In genomic region chr11:6768599-6769436, GRCm38 (mm10) we compare ENCODE assay signal across 9 mouse cellular contexts.
DNase-seq lines count a peak whose midpoint lies in the region; ATAC-seq and TF ChIP-seq lines count a peak whose summit lies in the region.
"Had no signal": no experiment of that assay in that cellular context is flagged by ENCODE, and none has a peak within 500 bp of the region (broad histone marks: within the 10 kb centered on the region; RNA-seq: fewer than 3 reads in every experiment).

No protein-coding gene starts in this region.

- peaks cover 3% of the 10 kb centered on the region; the same call in 1 of the 2 replicates for H3K4me1 ChIP-seq in heart, embryonic 16.5 days (ENCODE audit: control insufficient read depth, insufficient read depth, low read length)
- no peaks in the 10 kb centered on the region for H3K4me1 ChIP-seq in kidney, postnatal 0 days (replicated peaks; ENCODE audit: insufficient read depth, low read length)
- no peaks in the 10 kb centered on the region for H3K4me1 ChIP-seq in liver, embryonic 14.5 days (replicated peaks; ENCODE audit: control insufficient read depth in 2 of 2, insufficient read depth in 2 of 2, low read length in 1 of 2)
- no peaks in the 10 kb centered on the region for H3K4me1 ChIP-seq in neural tube, embryonic 14.5 days (ENCODE audit: control insufficient read depth, insufficient read depth, low read length)

- 0 out of 2 replicates have a peak, but pooled peaks have one; percentile 46 for ATAC-seq in erythroblast, adult 5-6 weeks (replicated peaks; ENCODE audit: low FRiP score, poor library complexity, severe bottlenecking)
- ATAC-seq in heart, embryonic 16.5 days (replicated peaks; ENCODE audit: extremely low read depth, insufficient read depth, low FRiP score): 0 out of 2 replicates have a peak, but pooled peaks have one; percentile 11
- ATAC-seq in kidney, postnatal 0 days (replicated peaks; ENCODE audit: low FRiP score, low read depth): peak; percentile 55; the same call in 1 of the 2 replicates
- ATAC-seq in liver, embryonic 14.5 days (ENCODE audit: insufficient read depth): no peak
- ATAC-seq in neural tube, embryonic 14.5 days (ENCODE audit: low read depth): peak; percentile 81

- no peak for TF ChIP-seq EP300 in liver, embryonic 14.5 days (IDR thresholded peaks at IDR 0.05; ENCODE audit: low read depth)

- no peaks in the 10 kb centered on the region for H3K27me3 ChIP-seq in heart, embryonic 16.5 days (ENCODE audit: control insufficient read depth, insufficient read depth, low read length)
- no peaks in the 10 kb centered on the region for H3K27me3 ChIP-seq in kidney, postnatal 0 days (ENCODE audit: insufficient read depth, low read length)
- H3K27me3 ChIP-seq in liver, embryonic 14.5 days (ENCODE audit: control insufficient read depth, insufficient read depth, low read length): no peaks in the 10 kb centered on the region
- H3K27me3 ChIP-seq in neural tube, embryonic 14.5 days (ENCODE audit: control insufficient read depth, insufficient read depth, low read length): no peaks in the 10 kb centered on the region

- H3K9me3 ChIP-seq in heart, embryonic 16.5 days (replicated peaks; ENCODE audit: control insufficient read depth, low read length): no peaks in the 10 kb centered on the region
- H3K9me3 ChIP-seq in kidney, postnatal 0 days (replicated peaks; ENCODE audit: low read length): no peaks in the 10 kb centered on the region
- no peaks in the 10 kb centered on the region for H3K9me3 ChIP-seq in liver, embryonic 14.5 days (ENCODE audit: control insufficient read depth, low read length)
- H3K9me3 ChIP-seq in neural tube, embryonic 14.5 days (ENCODE audit: control insufficient read depth, low read length): no peaks in the 10 kb centered on the region

- no peaks in the 10 kb centered on the region for H3K36me3 ChIP-seq in heart, embryonic 16.5 days (ENCODE audit: control insufficient read depth, insufficient read depth)
- no peaks in the 10 kb centered on the region for H3K36me3 ChIP-seq in kidney, postnatal 0 days (ENCODE audit: insufficient read depth, low read length)
- H3K36me3 ChIP-seq in liver, embryonic 14.5 days (replicated peaks; ENCODE audit: control insufficient read depth, insufficient read depth, low read depth): no peaks in the 10 kb centered on the region
- H3K36me3 ChIP-seq in neural tube, embryonic 14.5 days (ENCODE audit: control insufficient read depth, insufficient read depth, low read length): no peaks in the 10 kb centered on the region

- H3K9ac ChIP-seq in heart, embryonic 16.5 days (ENCODE audit: low read length): no peak overlapping the region
- H3K9ac ChIP-seq in kidney, postnatal 0 days (ENCODE audit: low read depth, low read length): no peak overlapping the region
- no peak overlapping the region for H3K9ac ChIP-seq in liver, embryonic 14.5 days (replicated peaks)
- H3K9ac ChIP-seq in neural tube, embryonic 14.5 days (replicated peaks; ENCODE audit: low read depth, low read length): no peak overlapping the region; the same call in 1 of the 2 replicates

- no peak overlapping the region for H3K4me2 ChIP-seq in heart, embryonic 16.5 days (ENCODE audit: low read depth, low read length)
- no peak overlapping the region for H3K4me2 ChIP-seq in kidney, postnatal 0 days (ENCODE audit: low read length)
- no peak overlapping the region for H3K4me2 ChIP-seq in liver, embryonic 14.5 days (ENCODE audit: low read depth)
- H3K4me2 ChIP-seq in neural tube, embryonic 14.5 days (ENCODE audit: low read depth, low read length): no peak overlapping the region; the same call in 1 of the 2 replicates

- peak; percentile 87 to 88 for DNase-seq in CD8-positive naive resting alpha-beta T cell, adult 2 months (ENCODE audit: low read depth in 2 of 2, low spot score in 2 of 2)
- DNase-seq in brain, adult 2 months (ENCODE audit: low read depth, low spot score): peak; percentile 75
- peak; percentile 76 for DNase-seq in kidney, postnatal 0 days (ENCODE audit: low spot score)
- peak in 1 of 3 experiments; percentile 7 for DNase-seq in liver, embryonic 14.5 days (ENCODE audit: low read depth in 3 of 3, low spot score in 3 of 3)
- peak; percentile 6 for DNase-seq in telencephalon, adult 2 months (ENCODE audit: low read depth, low spot score)

- WGBS in heart, embryonic 16.5 days: 50% methylated on average over 22 of the region's 22 CpGs
- WGBS in kidney, postnatal 0 days: 49% methylated on average over 22 of the region's 22 CpGs
- 43% methylated on average over 22 of the region's 22 CpGs for WGBS in liver, embryonic 14.5 days (ENCODE audit: insufficient replicate concordance)
- WGBS in neural tube, embryonic 14.5 days: 51% methylated on average over 22 of the region's 22 CpGs

- peak; percentile 98 for TF ChIP-seq CTCF in kidney, postnatal 0 days (IDR thresholded peaks at IDR 0.05; ENCODE audit: low read depth)
- TF ChIP-seq CTCF in liver, embryonic 14.5 days (IDR thresholded peaks at IDR 0.05; ENCODE audit: low read depth): peak; percentile 96

- no peak overlapping the region for H3K4me3 ChIP-seq in heart, embryonic 16.5 days (ENCODE audit: low read length)
- no peak overlapping the region for H3K4me3 ChIP-seq in kidney, postnatal 0 days (replicated peaks; ENCODE audit: low read depth, low read length)
- no peak overlapping the region for H3K4me3 ChIP-seq in liver, embryonic 14.5 days (ENCODE audit: insufficient read depth in 1 of 2, low read depth in 2 of 2, low read length in 2 of 2)
- H3K4me3 ChIP-seq in neural tube, embryonic 14.5 days (ENCODE audit: low read depth, low read length): no peak overlapping the region
- H3K4me3 ChIP-seq: erythroblast, embryonic 14.5 days had no signal

- no peak overlapping the region for H3K27ac ChIP-seq in heart, embryonic 16.5 days (ENCODE audit: low read length)
- no peak overlapping the region for H3K27ac ChIP-seq in kidney, postnatal 0 days
- no peak overlapping the region for H3K27ac ChIP-seq in liver, embryonic 14.5 days
- no peak overlapping the region for H3K27ac ChIP-seq in neural tube, embryonic 14.5 days (ENCODE audit: low read depth, low read length)
